Mouse (Mus musculus): ENCODE results near the gene Atp4a. TPM values are rescaled to one million over a fixed set of nuclear protein-coding genes. Genes with fewer than 3 reads are reported as not detected.

Gene Atp4a
- polyA plus RNA-seq, 1 experiment from 2014 or later: 1.7 TPM

- ATAC-seq (replicated peaks): no peak
- H3K4me1 ChIP-seq: no peaks in the 10 kb centered on the region
- H3K27ac ChIP-seq: no peak overlapping the region
- no peak overlapping the region for H3K9ac ChIP-seq
- WGBS: 32% methylated on average over 9 of the region's 9 CpGs
- no peak overlapping the region for H3K4me2 ChIP-seq
- no peaks in the 10 kb centered on the region for H3K9me3 ChIP-seq
- H3K27me3 ChIP-seq (replicated peaks): no peaks in the 10 kb centered on the region
- no peaks in the 10 kb centered on the region for H3K36me3 ChIP-seq (replicated peaks)
- H3K4me3 ChIP-seq: no peak overlapping the region
These were observed 57.2 kb downstream of the Atp4a start for GRCm38 (mm10) chr7:30769236-30769635.

Other genes with a start within 250 kb of the Atp4a start
- not detected in 2 replicates for gene Prodh2, start 218.6 kb upstream of the Atp4a start, polyA plus RNA-seq (2015; fragmentation: Nextera tagmentation; extraction: Ambion mirVana)
- gene Arhgap33, start 177.1 kb upstream of the Atp4a start, polyA plus RNA-seq (2015; fragmentation: Nextera tagmentation; extraction: Ambion mirVana): 144 and 158 TPM in 2 replicates
- 7.8 and 9.9 TPM in 2 replicates for gene Hspb6, start 160.0 kb upstream of the Atp4a start, polyA plus RNA-seq (2015; fragmentation: Nextera tagmentation; extraction: Ambion mirVana)
- gene Proser3, start 159.9 kb upstream of the Atp4a start, polyA plus RNA-seq (2015; fragmentation: Nextera tagmentation; extraction: Ambion mirVana): 7.7 and 9.4 TPM in 2 replicates
- 53.6 and 63.8 TPM in 2 replicates for gene Lin37, start 152.4 kb upstream of the Atp4a start, polyA plus RNA-seq (2015; fragmentation: Nextera tagmentation; extraction: Ambion mirVana)
- gene U2af1l4, start 148.9 kb upstream of the Atp4a start, polyA plus RNA-seq (2015; fragmentation: Nextera tagmentation; extraction: Ambion mirVana): 87.2 and 90.7 TPM in 2 replicates
- gene Gm49396, start 148.9 kb upstream of the Atp4a start, polyA plus RNA-seq (2015; fragmentation: Nextera tagmentation; extraction: Ambion mirVana): 18.5 and 20.7 TPM in 2 replicates
- gene Psenen, start 148.6 kb upstream of the Atp4a start, polyA plus RNA-seq (2015; fragmentation: Nextera tagmentation; extraction: Ambion mirVana): 121 and 123 TPM in 2 replicates
- gene Igflr1, start 146.8 kb upstream of the Atp4a start, polyA plus RNA-seq (2015; fragmentation: Nextera tagmentation; extraction: Ambion mirVana): 8.0 and 8.1 TPM in 2 replicates
- gene Kmt2b, start 123.5 kb upstream of the Atp4a start, polyA plus RNA-seq (2015; fragmentation: Nextera tagmentation; extraction: Ambion mirVana): 12.1 and 12.3 TPM in 2 replicates
- gene Zbtb32, start 113.3 kb upstream of the Atp4a start, polyA plus RNA-seq (2015; fragmentation: Nextera tagmentation; extraction: Ambion mirVana): 0.36 and 0.41 TPM in 2 replicates
- gene Upk1a, start 99.4 kb upstream of the Atp4a start, polyA plus RNA-seq (2015; fragmentation: Nextera tagmentation; extraction: Ambion mirVana): 0.51 and 0.58 TPM in 2 replicates
- 1,061 and 1,083 TPM in 2 replicates for gene Cox6b1, start 86.1 kb upstream of the Atp4a start, polyA plus RNA-seq (2015; fragmentation: Nextera tagmentation; extraction: Ambion mirVana)
- gene Etv2, start 76.4 kb upstream of the Atp4a start, polyA plus RNA-seq (2015; fragmentation: Nextera tagmentation; extraction: Ambion mirVana): not detected in 2 replicates
- 145 and 149 TPM in 2 replicates for gene Rbm42, start 61.9 kb upstream of the Atp4a start, polyA plus RNA-seq (2015; fragmentation: Nextera tagmentation; extraction: Ambion mirVana)
- gene Haus5, start 47.2 kb upstream of the Atp4a start, polyA plus RNA-seq (2015; fragmentation: Nextera tagmentation; extraction: Ambion mirVana): 28.1 and 29.7 TPM in 2 replicates
- not detected in 2 replicates for gene Pmis2, start 40.6 kb upstream of the Atp4a start, polyA plus RNA-seq (2015; fragmentation: Nextera tagmentation; extraction: Ambion mirVana)
- gene 2200002J24Rik, start 13.3 kb upstream of the Atp4a start, polyA plus RNA-seq (2015; fragmentation: Nextera tagmentation; extraction: Ambion mirVana): not detected in 2 replicates
- gene Tmem147, start 17.3 kb downstream of the Atp4a start, polyA plus RNA-seq (2015; fragmentation: Nextera tagmentation; extraction: Ambion mirVana): 242 and 252 TPM in 2 replicates
- 0.72 and 1.6 TPM in 2 replicates for gene Gapdhs, start 31.5 kb downstream of the Atp4a start, polyA plus RNA-seq (2015; fragmentation: Nextera tagmentation; extraction: Ambion mirVana)
- 2.4 and 3.0 TPM in 2 replicates for gene Sbsn, start 39.3 kb downstream of the Atp4a start, polyA plus RNA-seq (2015; fragmentation: Nextera tagmentation; extraction: Ambion mirVana)
- 1.2 and 3.4 TPM in 2 replicates for gene Dmkn, start 51.5 kb downstream of the Atp4a start, polyA plus RNA-seq (2015; fragmentation: Nextera tagmentation; extraction: Ambion mirVana)
- gene Krtdap, start 75.7 kb downstream of the Atp4a start, polyA plus RNA-seq (2015; fragmentation: Nextera tagmentation; extraction: Ambion mirVana): 4.4 TPM in 1 of 2 replicates, not detected in the other
- not detected in 2 replicates for gene Ffar2, start 111.6 kb downstream of the Atp4a start, polyA plus RNA-seq (2015; fragmentation: Nextera tagmentation; extraction: Ambion mirVana)
- not detected in 2 replicates for gene Ffar3, start 144.0 kb downstream of the Atp4a start, polyA plus RNA-seq (2015; fragmentation: Nextera tagmentation; extraction: Ambion mirVana)
- gene Ffar1, start 149.4 kb downstream of the Atp4a start, polyA plus RNA-seq (2015; fragmentation: Nextera tagmentation; extraction: Ambion mirVana): not detected in 2 replicates
- gene Cd22, start 168.1 kb downstream of the Atp4a start, polyA plus RNA-seq (2015; fragmentation: Nextera tagmentation; extraction: Ambion mirVana): not detected in 2 replicates
- 2.9 and 3.4 TPM in 2 replicates for gene Mag, start 202.7 kb downstream of the Atp4a start, polyA plus RNA-seq (2015; fragmentation: Nextera tagmentation; extraction: Ambion mirVana)
- 0.49 TPM in 1 of 2 replicates, not detected in the other for gene Hamp2, start 212.5 kb downstream of the Atp4a start, polyA plus RNA-seq (2015; fragmentation: Nextera tagmentation; extraction: Ambion mirVana)
- not detected in 2 replicates for gene Hamp, start 231.8 kb downstream of the Atp4a start, polyA plus RNA-seq (2015; fragmentation: Nextera tagmentation; extraction: Ambion mirVana)
- gene Usf2, start 244.6 kb downstream of the Atp4a start, polyA plus RNA-seq (2015; fragmentation: Nextera tagmentation; extraction: Ambion mirVana): 32.3 and 32.6 TPM in 2 replicates

All from midbrain, embryonic 15.5 days (tissue).